Comparison of ENCODE assay signal across 8 mouse cellular contexts in the genomic region with DNA sequence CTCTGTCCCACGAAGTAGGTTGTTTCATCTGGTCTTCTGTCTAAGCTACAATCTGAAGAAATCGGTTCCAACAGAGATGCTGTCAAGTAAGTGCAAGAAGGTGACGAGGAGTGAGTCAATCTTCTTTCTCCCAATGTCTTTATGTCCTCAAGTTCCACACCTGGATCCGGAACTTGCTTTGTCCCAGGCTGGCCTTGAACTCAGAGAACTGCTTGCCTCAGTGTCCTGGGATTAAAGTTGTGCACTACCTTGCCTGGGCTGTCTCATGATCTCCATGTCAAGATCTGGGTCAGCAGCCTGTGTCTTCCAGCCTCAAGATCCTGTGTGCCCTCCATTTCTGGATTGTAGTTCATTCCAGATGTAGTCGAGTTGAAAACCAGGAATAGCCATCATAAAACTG. TPM values are rescaled to one million over a fixed set of nuclear protein-coding genes. Genes with fewer than 3 reads are reported as not detected.
DNase-seq lines count a peak whose midpoint lies in the region; ATAC-seq and TF ChIP-seq lines count a peak whose summit lies in the region.

Gene Rbm17, minus strand, starts transcription at position 101 of the 400 bp plus-strand sequence.

- peak within 1 kb of the TSS; percentile 69 for H3K27ac ChIP-seq in lung, postnatal 0 days (ENCODE audit: low read length)
- peak within 1 kb of the TSS; percentile 83 for H3K27ac ChIP-seq in embryonic facial prominence, embryonic 15.5 days (replicated peaks)
- H3K27ac ChIP-seq in heart, embryonic 15.5 days, result peak within 1 kb of the TSS; percentile 61
- no peak within 1 kb of the TSS for H3K27ac ChIP-seq in neural tube, embryonic 12.5 days

- peaks cover 11% of the 10 kb centered on the region; the same call in 1 of the 2 replicates for H3K36me3 ChIP-seq in lung, postnatal 0 days (ENCODE audit: insufficient read depth, low read length)
- H3K36me3 ChIP-seq in embryonic facial prominence, embryonic 15.5 days, result peaks cover 15% of the 10 kb centered on the region
- H3K36me3 ChIP-seq in heart, embryonic 15.5 days, result peaks cover 18% of the 10 kb centered on the region; the same call in 1 of the 2 replicates
- peaks cover 17% of the 10 kb centered on the region for H3K36me3 ChIP-seq in neural tube, embryonic 12.5 days

- no peaks in the 10 kb centered on the region for H3K27me3 ChIP-seq in lung, postnatal 0 days (replicated peaks; ENCODE audit: insufficient read depth, low read length)
- no peaks in the 10 kb centered on the region for H3K27me3 ChIP-seq in embryonic facial prominence, embryonic 15.5 days
- H3K27me3 ChIP-seq in heart, embryonic 15.5 days, result no peaks in the 10 kb centered on the region
- no peaks in the 10 kb centered on the region for H3K27me3 ChIP-seq in neural tube, embryonic 12.5 days (replicated peaks)

- DNase-seq in lung, postnatal 0 days (ENCODE audit: low spot score), result no peak
- no peak for DNase-seq in lung, postnatal 36 days
- DNase-seq in left cerebral cortex, postnatal 25 days (ENCODE audit: low spot score in 2 of 2), result no peak
- DNase-seq in T-cell, adult 2 months (ENCODE audit: low spot score), result no peak
- DNase-seq in urinary bladder, adult 18-20 months (ENCODE audit: low spot score in 2 of 2), result no peak

- no peaks in the 10 kb centered on the region; the same call in 1 of the 2 replicates for H3K4me1 ChIP-seq in lung, postnatal 0 days (ENCODE audit: insufficient read depth, low read depth, low read length)
- peaks cover 12% of the 10 kb centered on the region for H3K4me1 ChIP-seq in embryonic facial prominence, embryonic 15.5 days
- H3K4me1 ChIP-seq in heart, embryonic 15.5 days (replicated peaks), result peaks cover 15% of the 10 kb centered on the region
- peaks cover 8% of the 10 kb centered on the region for H3K4me1 ChIP-seq in neural tube, embryonic 12.5 days

- no peaks in the 10 kb centered on the region for H3K9me3 ChIP-seq in lung, postnatal 0 days (ENCODE audit: low read length)
- no peaks in the 10 kb centered on the region for H3K9me3 ChIP-seq in embryonic facial prominence, embryonic 15.5 days (replicated peaks)
- no peaks in the 10 kb centered on the region for H3K9me3 ChIP-seq in heart, embryonic 15.5 days (replicated peaks)
- no peaks in the 10 kb centered on the region for H3K9me3 ChIP-seq in neural tube, embryonic 12.5 days

- intact Hi-C loops in left cerebral cortex, postnatal 25 days (cut with DNase I), result loop anchor here (5.0 kb wide), 1 partner anchor 173 kb away; the partner anchor contains the start of genes Ankrd16 and Fbh1

- no peak for TF ChIP-seq CTCF in lung, postnatal 0 days (IDR thresholded peaks at IDR 0.05)

- peak within 1 kb of the TSS; percentile 95 for H3K9ac ChIP-seq in lung, postnatal 0 days (replicated peaks; ENCODE audit: low read depth)
- H3K9ac ChIP-seq in embryonic facial prominence, embryonic 15.5 days, result peak within 1 kb of the TSS; percentile 94
- H3K9ac ChIP-seq in heart, embryonic 15.5 days, result peak within 1 kb of the TSS; percentile 98
- H3K9ac ChIP-seq in neural tube, embryonic 12.5 days, result peak within 1 kb of the TSS; percentile 97

- peak within 1 kb of the TSS; percentile 79 for H3K4me2 ChIP-seq in lung, postnatal 0 days (replicated peaks; ENCODE audit: low read depth, low read length)
- H3K4me2 ChIP-seq in embryonic facial prominence, embryonic 15.5 days (replicated peaks), result peak within 1 kb of the TSS; percentile 34; the same call in 1 of the 2 replicates
- H3K4me2 ChIP-seq in heart, embryonic 15.5 days, result peak within 1 kb of the TSS; percentile 79
- peak within 1 kb of the TSS; percentile 89 for H3K4me2 ChIP-seq in neural tube, embryonic 12.5 days (replicated peaks)

- no peak for ATAC-seq in lung, postnatal 0 days
- ATAC-seq in embryonic facial prominence, embryonic 15.5 days (ENCODE audit: insufficient number of reproducible peaks, low FRiP score, low TSS enrichment, low read depth), result no peak
- ATAC-seq in heart, embryonic 15.5 days (replicated peaks; ENCODE audit: insufficient number of reproducible peaks, insufficient read depth, low FRiP score, low read depth), result no peak
- ATAC-seq in neural tube, embryonic 12.5 days (ENCODE audit: low FRiP score, low read depth), result no peak

- no peak for TF ChIP-seq EP300 in lung, postnatal 0 days (IDR thresholded peaks at IDR 0.05)

- 88% methylated on average over 5 of the region's 5 CpGs for WGBS in lung, postnatal 0 days
- 82% methylated on average over 5 of the region's 5 CpGs for WGBS in embryonic facial prominence, embryonic 15.5 days
- WGBS in heart, embryonic 15.5 days, result 87% methylated on average over 5 of the region's 5 CpGs
- 88% methylated on average over 5 of the region's 5 CpGs for WGBS in neural tube, embryonic 12.5 days

- peak within 1 kb of the TSS; percentile 95 for H3K4me3 ChIP-seq in lung, postnatal 0 days (ENCODE audit: low read depth, low read length)
- H3K4me3 ChIP-seq in embryonic facial prominence, embryonic 15.5 days (replicated peaks), result peak within 1 kb of the TSS; percentile 89
- H3K4me3 ChIP-seq in heart, embryonic 15.5 days, result peak within 1 kb of the TSS; percentile 83
- peak within 1 kb of the TSS; percentile 94 for H3K4me3 ChIP-seq in neural tube, embryonic 12.5 days

RNA-seq across cellular contexts. Expression of gene Rbm17, which starts in this region (rescaled TPM):
- 72.6 and 73.1 TPM in 2 replicates for polyA plus RNA-seq in lung, postnatal 0 days (2015; fragmentation: Nextera tagmentation; extraction: Ambion mirVana)
- 140 and 142 TPM in 2 replicates for polyA plus RNA-seq in embryonic facial prominence, embryonic 15.5 days (2015; fragmentation: Nextera tagmentation; extraction: Ambion mirVana)
- polyA plus RNA-seq in heart, embryonic 15.5 days (2015; fragmentation: Nextera tagmentation; extraction: Ambion mirVana), result 79.8 and 87.7 TPM in 2 replicates
- total RNA-seq in left cerebral cortex, postnatal 25 days (2021), result 10 to 100 TPM; 73.5 to 87.7 TPM
- 167 and 168 TPM in 2 replicates for polyA plus RNA-seq in neural tube, embryonic 12.5 days (2016; fragmentation: Nextera tagmentation; extraction: Ambion mirVana)

Comparison
In these comparisons a context has a peak if more than half of its experiments do, and no peak if none do; other contexts are left out.
1. H3K4me2 ChIP-seq: peak in every context shown above with its lines; median percentile 89 in neural tube, embryonic 12.5 days; 79 in lung, postnatal 0 days; 79 in heart, embryonic 15.5 days; 34 in embryonic facial prominence, embryonic 15.5 days.